Mouse (Mus musculus): Measurements from ENCODE around the gene Tanc1.
A peak's percentile ranks its signal among the peaks of the same experiment; 100 is the strongest.
"Not testable (repeated sequence)": the region's sequence is repeated elsewhere in the genome, so short reads cannot be mapped to it uniquely, and the experiment has no call there.

Tanc1 gene

DNA sequence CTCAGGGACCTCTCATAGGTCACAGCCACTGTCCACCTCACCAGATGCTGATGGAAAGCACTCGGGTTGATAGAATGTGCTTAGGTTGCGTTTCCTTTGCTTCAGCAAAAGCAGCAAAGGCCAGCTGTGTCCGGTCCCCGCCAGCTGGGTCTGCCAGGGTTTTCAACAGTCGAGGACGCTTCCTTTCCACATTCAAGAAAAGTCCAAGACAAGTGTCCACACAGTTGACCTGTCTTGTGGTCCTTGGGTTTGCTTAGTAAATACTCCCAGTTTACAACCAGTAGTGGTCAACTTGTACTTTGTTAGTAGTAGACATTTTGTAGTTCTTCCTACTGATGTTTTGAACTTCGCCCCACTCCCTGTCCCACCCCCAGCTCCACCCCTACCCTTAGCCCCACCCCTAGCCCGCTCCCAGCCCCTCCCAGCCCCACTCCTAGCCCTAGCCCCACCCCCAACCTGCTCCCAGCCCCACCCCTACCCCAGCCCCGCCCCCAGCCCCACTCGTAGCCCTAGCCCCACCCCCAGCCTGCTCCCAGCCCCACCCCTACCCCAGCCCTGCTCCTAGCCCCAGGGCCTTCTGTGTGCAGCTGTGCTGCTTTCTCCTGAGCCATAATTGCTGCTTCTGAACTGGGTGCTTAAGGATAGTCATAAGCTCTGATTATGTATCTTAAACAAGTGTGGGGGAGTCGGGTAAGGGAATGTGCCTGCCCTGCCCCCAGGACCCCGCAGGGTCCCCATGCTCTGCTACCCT is 229.5 kb downstream of the Tanc1 start:
- peak; percentile 71 for DNase-seq

DNA sequence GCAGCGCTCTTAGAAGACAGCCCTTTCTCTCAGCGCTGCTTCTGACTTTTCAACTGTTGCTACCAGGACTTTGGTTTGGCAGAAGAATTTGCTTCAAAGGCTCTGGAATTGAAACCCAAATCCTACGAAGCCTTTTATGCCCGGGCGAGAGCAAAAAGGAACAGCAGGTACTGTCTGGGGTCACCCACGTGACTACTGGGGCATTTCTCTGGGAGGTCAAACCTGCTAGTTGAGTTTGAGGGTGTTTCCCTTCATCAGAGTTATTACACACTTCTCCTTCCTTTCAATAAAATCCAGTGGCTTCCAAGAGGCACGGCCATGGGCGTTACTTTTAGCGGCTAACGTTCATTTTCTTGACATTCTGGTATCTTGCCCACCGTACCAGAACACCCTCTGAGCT is 230.1 kb downstream of the Tanc1 start:
- DNase-seq, result no peak

DNA sequence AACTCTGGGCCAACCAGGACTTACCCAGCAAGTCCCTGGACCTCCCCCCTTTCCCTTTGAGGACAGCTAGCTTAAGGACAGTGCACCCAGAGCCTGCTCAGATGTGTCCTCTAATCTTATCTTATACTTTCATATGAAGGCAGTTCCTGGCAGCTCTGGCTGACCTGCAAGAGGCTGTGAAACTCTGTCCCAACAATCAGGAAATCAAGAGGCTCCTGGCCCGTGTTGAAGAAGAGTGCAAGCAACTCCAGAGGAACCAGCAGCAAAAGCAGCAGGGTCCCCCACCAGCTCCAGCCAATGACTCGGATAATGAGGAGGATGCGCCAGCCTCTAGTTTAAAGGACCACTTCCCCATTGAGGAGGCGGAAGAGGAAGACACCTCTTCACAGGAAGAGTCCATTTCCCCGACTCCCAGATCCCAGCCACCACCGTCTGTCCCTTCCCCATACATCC is 230.7 kb downstream of the Tanc1 start:
- no peak for DNase-seq

DNA sequence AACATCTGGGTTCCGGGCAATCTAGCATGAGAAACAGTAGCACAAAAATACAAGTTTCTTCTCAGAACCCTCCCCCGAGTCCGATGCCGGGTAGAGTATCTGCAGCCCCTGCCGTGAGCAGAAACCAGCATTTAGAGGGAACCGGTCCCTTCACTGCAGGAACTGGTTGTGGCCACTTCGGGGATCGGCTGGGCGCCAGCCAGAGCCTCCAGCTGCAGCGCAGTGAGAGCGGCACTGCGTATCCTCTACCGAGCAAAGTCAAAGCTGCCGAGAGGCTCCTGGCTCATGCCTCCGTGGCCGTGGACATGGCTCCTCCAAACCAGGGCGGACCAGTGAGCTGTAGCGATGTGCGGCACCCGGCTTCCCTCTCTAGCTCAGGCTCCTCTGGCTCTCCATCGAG is 231.3 kb downstream of the Tanc1 start:
- DNase-seq, result no peak

DNA sequence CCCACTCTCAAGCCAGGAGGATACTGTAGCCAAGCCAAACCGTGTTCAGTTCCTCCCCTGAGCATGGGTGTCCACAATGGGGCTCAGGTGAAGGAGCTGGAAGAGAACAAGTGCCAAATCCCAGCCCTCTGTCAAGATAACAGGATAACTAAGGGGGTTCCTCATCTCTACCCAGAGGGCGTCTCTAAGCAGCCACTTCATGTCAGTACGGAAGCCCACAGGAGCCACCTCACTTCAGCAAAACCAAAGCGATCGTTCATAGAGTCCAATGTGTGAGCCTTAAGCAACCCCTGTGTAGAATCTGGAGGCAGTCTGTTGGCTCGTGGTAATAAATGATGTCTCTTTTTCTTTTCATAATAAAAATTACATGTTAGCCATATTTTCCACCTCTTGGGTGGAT is 232.0 kb downstream of the Tanc1 start:
- DNase-seq, result no peak

DNA sequence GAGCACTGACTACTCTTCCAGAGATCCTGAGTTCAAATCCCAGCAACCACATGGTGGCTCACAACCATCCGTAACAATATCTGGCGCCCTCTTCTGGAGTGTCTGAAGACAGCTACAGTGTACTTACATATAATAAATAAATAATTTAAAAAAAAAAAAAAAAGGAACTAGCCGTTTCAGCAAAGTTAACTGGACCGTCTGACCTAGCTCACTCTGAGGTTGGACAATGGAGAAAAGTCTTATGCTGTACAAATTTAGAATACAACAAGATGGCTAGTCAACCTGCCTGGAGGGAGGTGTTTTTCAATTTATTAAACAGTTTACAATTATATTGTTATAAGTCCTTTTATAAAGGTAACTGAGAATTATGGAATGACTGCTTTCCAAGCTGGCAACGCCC is 240.0 kb downstream of the Tanc1 start:
- DNase-seq, result not testable (repeated sequence)

DNA sequence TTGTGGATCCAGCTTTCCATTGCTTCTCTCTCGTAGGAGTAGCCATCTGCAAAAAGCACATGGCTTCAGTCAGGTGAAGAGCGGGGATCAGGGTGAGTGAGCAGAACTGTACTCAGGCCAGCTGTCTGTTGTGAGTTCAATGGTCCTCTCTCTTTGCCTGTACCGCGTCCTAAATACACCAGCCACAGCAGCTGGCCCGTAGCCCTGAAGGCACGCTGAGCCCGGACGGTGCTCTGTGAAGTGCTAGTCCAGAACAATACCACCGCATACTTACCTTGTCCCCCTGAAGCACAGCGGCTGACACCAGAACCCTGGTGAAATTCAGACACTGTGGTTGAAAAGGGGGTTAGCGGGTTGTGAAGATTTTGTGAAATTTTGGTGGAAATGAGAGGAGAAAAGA is 241.1 kb downstream of the Tanc1 start:
- DNase-seq, result no peak

DNA sequence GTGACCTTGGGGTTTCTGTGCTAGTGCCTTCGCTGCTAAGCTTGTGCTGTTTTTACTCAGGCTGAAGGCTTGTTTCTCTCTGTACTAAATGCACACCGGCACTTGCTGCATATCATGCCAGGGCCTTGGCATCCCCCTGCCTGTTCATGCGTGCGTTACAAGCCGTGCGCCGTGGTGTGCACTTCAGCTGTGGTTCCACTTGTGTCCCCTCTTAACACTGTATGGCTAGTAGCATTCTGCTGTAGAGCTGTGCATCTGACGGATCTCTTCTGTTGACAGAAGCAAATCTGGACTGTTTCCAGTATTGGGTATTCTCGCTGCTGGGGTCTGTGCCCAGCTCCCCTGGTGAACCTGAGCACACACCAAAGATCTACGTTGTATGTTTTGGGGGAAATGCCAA is 241.7 kb downstream of the Tanc1 start:
- DNase-seq, result no peak

DNA sequence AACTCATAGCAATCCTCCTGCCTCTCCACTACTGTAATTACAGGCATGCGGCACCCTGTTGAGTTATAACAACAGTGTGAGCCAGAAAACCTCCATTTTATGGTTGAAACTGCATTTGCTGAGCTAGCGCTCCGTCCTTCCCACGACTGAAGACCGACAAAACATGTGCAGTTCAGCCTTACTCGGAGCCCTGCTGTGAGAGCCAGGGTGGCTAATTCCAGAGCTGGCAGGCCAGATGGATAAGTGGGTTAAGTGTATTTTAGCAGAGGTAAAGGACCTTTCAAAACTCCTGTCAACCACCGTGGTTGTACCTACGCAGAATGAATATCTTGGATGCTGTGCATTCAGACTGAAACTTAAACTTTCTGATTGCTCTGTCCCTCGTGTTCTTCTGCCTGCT is 242.5 kb downstream of the Tanc1 start:
- DNase-seq, result no peak

DNA sequence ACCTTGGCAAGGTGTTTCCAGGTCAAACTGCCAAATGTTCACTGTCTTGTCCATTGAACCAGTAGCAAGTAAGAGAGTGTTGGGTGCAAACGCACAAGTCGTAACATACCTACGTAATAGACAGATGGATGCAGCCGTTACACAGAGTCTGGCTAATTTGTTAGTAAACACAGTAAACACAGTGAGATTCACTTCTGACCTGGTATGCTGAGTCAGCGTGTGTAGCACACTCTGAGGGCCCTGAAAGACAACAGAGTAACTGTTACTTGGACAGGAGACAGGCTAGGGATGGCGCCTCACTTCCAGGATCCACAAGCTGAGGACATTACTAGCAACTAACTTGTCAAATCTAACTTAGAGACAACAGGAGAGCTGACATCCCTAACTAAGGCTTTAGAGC is 250.8 kb downstream of the Tanc1 start:
- DNase-seq, result no peak

DNA sequence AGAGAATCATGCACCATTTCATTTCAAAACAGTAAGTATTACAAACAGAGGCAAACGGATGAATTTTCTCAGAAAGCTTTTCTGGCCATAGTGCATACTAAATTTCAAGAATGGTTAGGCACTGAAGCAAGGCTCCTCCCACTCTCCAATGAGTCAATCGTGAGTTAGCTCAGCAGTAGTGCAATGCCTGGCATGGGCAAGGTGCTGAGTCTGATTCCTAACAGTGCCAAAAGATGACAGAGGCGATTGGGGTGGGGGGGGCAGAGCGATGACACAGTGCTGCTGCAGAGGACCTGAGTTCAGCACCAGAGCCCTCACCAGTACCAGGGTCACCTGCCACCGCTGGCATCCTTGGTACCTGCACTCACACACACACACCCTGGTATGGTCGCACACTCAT is 258.7 kb downstream of the Tanc1 start:
- DNase-seq, result no peak

DNA sequence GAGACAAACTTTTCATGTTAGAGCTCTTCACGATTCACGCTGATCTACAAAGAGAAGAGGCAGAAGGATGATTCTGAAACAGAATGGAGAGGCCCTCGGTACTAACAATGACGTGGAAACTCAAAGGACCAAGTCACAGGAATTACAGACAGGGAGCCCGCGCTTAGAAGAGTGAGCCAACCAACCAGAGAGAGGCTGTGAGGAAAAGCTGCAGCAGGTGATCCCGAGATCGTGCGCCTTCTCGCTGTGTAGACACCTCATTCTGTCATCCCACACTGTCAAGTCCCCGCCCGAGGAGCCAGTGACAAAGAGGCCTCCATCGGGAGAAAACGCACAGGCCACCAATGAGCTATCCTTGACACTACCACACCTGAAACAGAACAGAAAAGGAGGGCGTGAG is 264.6 kb downstream of the Tanc1 start:
- no peak for DNase-seq

DNA sequence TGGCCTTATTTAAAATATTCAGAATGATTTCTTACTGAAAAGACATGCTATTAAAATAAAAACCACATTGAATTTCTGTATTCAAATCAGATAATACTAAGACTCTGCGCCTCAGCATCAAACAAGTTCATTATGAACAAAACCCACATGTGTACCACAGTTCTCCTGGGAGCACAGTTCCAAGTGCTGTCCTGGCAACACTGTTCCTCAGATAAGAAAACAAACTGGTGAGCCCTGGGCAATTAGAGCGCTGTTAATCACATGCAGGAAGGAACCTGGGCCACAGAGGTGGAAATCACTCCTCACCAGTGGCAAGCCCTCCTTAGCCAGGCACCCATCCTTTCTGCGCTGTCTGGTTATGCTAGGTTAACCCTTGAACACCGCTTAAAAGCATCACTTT is 265.5 kb downstream of the Tanc1 start:
- DNase-seq, result no peak

DNA sequence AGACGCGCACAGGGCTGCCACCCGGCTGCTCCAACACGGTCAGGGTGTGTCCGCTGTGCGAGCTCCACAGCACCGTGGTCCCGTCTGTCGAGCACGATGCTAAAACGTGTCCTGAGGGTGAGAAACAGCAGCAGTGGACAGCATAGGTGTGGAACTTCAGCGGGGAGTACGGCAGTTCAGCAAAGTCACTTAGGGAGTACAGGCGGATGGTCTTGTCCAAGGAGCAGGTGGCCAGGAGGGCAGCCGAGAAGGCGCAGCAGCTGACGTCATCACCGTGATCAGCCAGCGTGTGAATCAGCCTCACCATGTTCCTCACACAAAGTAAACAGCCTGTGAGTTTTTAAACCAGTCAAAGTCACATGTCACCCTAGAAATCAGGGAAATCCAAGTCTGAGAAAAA is 266.4 kb downstream of the Tanc1 start:
- DNase-seq, result peak; percentile 17

DNA sequence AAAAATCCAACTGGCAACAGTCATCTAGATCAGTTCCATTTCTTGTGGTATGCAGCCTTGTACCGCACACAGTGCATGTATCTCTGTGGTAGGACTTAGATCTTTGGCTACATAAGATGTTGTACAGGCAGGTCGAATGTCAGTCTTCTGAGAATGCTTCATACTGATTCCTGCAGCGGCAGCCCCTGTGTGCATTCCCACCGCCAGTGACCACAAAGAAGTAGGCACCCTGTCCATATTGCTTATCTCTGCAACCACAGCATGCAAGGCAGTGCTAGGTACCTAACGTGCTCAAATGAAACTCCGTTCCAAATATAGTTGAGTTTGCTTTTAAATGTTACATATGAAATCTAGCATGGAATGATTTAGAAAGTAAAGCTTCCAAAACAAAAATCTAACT is 269.6 kb downstream of the Tanc1 start:
- DNase-seq, result no peak

DNA sequence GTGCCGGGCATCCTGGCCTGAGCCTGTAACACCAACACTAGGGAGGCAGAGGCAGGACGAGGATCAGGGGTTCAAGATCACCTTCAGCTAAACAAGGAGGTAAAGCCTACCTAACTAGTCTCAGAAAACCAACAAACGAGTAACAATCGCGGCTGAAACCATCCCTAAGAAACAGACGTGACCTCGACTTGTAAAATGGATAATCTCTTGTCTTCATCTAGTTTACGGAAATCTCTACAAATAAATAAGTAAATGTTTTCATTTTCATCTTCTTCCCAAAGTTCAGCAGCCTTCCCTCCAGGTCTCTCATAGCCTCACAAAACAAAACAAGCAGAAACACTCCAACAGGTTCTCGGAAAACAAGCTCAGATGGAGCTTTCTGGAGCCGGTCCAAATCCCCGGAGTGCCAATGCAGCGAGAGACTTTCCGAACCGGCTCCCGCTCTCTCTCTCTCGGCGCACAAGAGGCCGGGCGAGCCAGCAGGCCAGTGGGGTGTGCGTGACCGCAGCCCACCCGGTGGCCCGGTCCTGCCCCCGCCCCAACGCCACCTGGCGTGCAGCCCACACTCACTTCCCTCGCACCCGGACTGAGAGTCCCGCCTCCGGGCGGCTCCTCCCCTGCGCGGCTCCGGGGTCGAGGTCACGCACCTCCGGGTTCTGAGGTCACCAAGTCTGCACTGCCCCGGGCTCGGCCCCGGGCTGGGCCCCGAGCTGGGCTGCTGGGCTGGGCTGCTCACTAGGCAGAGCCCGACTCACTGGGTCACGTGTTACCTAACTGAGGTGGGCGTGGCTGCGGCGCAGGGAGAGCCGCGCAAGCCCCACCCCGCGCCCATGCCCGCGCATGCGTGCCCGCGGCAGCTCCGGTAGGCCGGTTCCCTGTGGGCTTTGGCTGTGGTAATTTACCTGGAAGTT is 270.2 kb downstream of the Tanc1 start, which contains the start of gene Wdsub1:
TSS of gene Wdsub1 (minus strand) at position 761 of the 911 bp plus-strand sequence.
- peak; percentile 97 for DNase-seq

DNA sequence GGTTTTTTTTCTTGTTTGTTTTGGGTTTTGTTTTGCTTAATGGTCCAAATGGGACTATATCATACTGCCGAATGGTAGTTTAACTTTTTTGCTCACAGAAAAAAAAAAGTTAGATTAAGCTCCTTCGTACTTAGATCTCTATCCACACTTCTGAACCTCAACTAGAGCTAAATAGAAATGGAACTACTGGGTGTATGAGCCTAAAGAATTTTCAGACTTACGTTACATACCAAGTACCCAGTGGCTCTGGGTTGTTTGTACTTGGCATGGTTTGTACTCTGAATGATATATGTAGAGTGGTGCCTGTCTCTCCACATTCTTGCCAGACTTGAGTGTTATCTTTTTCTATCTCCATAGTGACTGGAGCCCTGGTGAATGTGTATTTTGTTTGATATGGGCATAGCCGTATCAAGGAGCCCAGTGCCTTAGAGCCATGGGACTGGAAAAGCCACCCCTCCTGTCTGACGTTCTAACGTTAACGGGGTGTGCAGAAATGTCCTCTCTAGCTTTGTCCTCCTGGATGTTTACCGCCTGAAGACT is 271.0 kb downstream of the Tanc1 start:
- no peak for DNase-seq

DNA sequence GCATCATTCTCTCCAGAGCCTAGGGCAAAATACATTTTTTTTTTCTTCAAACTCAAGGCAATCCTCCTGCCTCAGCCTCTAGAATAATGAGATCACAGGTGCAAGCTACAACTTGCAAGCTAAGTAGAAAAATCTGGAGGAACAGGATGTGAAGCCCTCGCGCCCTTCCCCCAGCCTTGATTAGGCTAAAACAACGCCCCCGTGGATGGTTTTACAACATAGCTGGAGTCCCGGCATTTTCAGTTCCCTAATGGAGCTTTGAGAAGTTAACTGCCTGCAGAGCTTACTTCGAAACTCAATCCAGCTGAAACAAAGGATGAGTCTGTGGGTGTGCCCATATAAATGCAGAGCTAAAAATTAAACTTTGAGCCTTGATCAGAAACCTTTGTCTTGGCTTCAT is 277.9 kb downstream of the Tanc1 start:
- DNase-seq, result no peak
